Comparison of ENCODE assay signal across 16 mouse cellular contexts in genomic region chr4:41507998-41508397, GRCm38 (mm10). TPM values are rescaled to one million over a fixed set of nuclear protein-coding genes. Genes with fewer than 3 reads are reported as not detected.
A peak's percentile ranks its signal among the peaks of the same experiment; 100 is the strongest.
DNase-seq lines count a peak whose midpoint lies in the region; ATAC-seq and TF ChIP-seq lines count a peak whose summit lies in the region.
"Had no signal": no experiment of that assay in that cellular context is flagged by ENCODE, and none has a peak within 500 bp of the region (broad histone marks: within the 10 kb centered on the region; RNA-seq: fewer than 3 reads in every experiment).

No protein-coding gene starts in this region.

- no peak overlapping the region for H3K4me2 ChIP-seq in heart, embryonic 13.5 days
- peak overlapping the region; percentile 80; the same call in 1 of the 2 replicates for H3K4me2 ChIP-seq in hindbrain, embryonic 14.5 days (replicated peaks)
- peak overlapping the region; percentile 84; the same call in 1 of the 2 replicates for H3K4me2 ChIP-seq in midbrain, embryonic 16.5 days (ENCODE audit: low read length)

- intact Hi-C loops in left cerebral cortex, adult 2 months (cut with DNase I) = no loop called here

- H3K36me3 ChIP-seq in heart, embryonic 13.5 days = no peaks in the 10 kb centered on the region
- no peaks in the 10 kb centered on the region for H3K36me3 ChIP-seq in forebrain, embryonic 10.5 days (replicated peaks)
- no peaks in the 10 kb centered on the region for H3K36me3 ChIP-seq in hindbrain, embryonic 14.5 days (replicated peaks; ENCODE audit: control insufficient read depth, insufficient read depth)
- no peaks in the 10 kb centered on the region for H3K36me3 ChIP-seq in midbrain, embryonic 16.5 days (ENCODE audit: control insufficient read depth, insufficient read depth, low read length)
- H3K36me3 ChIP-seq: heart, embryonic 12.5 days had no signal

- peaks cover 18% of the 10 kb centered on the region for H3K4me1 ChIP-seq in heart, embryonic 13.5 days
- peaks cover 36% of the 10 kb centered on the region for H3K4me1 ChIP-seq in forebrain, embryonic 10.5 days
- H3K4me1 ChIP-seq in hindbrain, embryonic 14.5 days (replicated peaks; ENCODE audit: control insufficient read depth, insufficient read depth, low read length) = peaks cover 15% of the 10 kb centered on the region
- peaks cover 9% of the 10 kb centered on the region for H3K4me1 ChIP-seq in midbrain, embryonic 16.5 days (ENCODE audit: control insufficient read depth, insufficient read depth, low read length)

- ATAC-seq in heart, embryonic 13.5 days (ENCODE audit: extremely low read depth, insufficient number of reproducible peaks, low FRiP score, low TSS enrichment) = no peak
- ATAC-seq in hindbrain, embryonic 14.5 days (ENCODE audit: low FRiP score) = no peak
- ATAC-seq in midbrain, embryonic 16.5 days = no peak

- no peak overlapping the region for H3K4me3 ChIP-seq in heart, embryonic 13.5 days
- H3K4me3 ChIP-seq in forebrain, embryonic 10.5 days = peak overlapping the region; percentile 58; the same call in 1 of the 2 replicates
- H3K4me3 ChIP-seq in hindbrain, embryonic 14.5 days (replicated peaks; ENCODE audit: low read length) = no peak overlapping the region; the same call in 1 of the 2 replicates
- no peak overlapping the region for H3K4me3 ChIP-seq in midbrain, embryonic 16.5 days (ENCODE audit: low read depth, low read length)
- no peak overlapping the region for H3K4me3 ChIP-seq in left cerebral cortex, adult 2 months

- H3K27me3 ChIP-seq in heart, embryonic 13.5 days (replicated peaks) = peaks cover 67% of the 10 kb centered on the region
- H3K27me3 ChIP-seq in forebrain, embryonic 10.5 days (ENCODE audit: poor library complexity, severe bottlenecking) = peaks cover 65% of the 10 kb centered on the region
- H3K27me3 ChIP-seq in hindbrain, embryonic 14.5 days (ENCODE audit: control insufficient read depth, insufficient read depth, low read length) = peaks cover 3% of the 10 kb centered on the region; the same call in 1 of the 2 replicates
- H3K27me3 ChIP-seq in midbrain, embryonic 16.5 days (ENCODE audit: control insufficient read depth, insufficient read depth, low read depth, low read length) = no peaks in the 10 kb centered on the region

- WGBS in heart, embryonic 13.5 days = 42% methylated on average over 7 of the region's 7 CpGs
- 38% methylated on average over 7 of the region's 7 CpGs for WGBS in forebrain, embryonic 10.5 days
- WGBS in hindbrain, embryonic 14.5 days = 36% methylated on average over 7 of the region's 7 CpGs
- WGBS in midbrain, embryonic 16.5 days = 41% methylated on average over 7 of the region's 7 CpGs

- DNase-seq in heart, adult 8-10 months (ENCODE audit: low spot score) = no peak
- no peak for DNase-seq in forebrain, embryonic 10.5 days (ENCODE audit: extremely low spot score, low spot score)
- DNase-seq in hindbrain, embryonic 14.5 days (ENCODE audit: low spot score) = no peak
- no peak for DNase-seq in left cerebral cortex, adult 11 months (ENCODE audit: low spot score)
- DNase-seq in layer of hippocampus, postnatal 14 days (ENCODE audit: low spot score in 2 of 2) = no peak
- DNase-seq in left cerebral cortex, adult 2 months (ENCODE audit: extremely low spot score in 1 of 2, low spot score in 2 of 2) = no peak
- DNase-seq: adrenal gland, postnatal 25 days; cerebellum, postnatal 36 days; kidney, postnatal 25 days; layer of hippocampus, postnatal 36 days had no signal

- H3K9ac ChIP-seq in heart, embryonic 13.5 days = peak overlapping the region; percentile 79; the same call in 1 of the 2 replicates
- H3K9ac ChIP-seq in hindbrain, embryonic 14.5 days = no peak overlapping the region
- H3K9ac ChIP-seq in midbrain, embryonic 16.5 days (ENCODE audit: low read depth, low read length) = no peak overlapping the region

- no peak for TF ChIP-seq CTCF in left cerebral cortex, adult 2 months (IDR thresholded peaks at IDR 0.05)

- H3K27ac ChIP-seq in heart, embryonic 13.5 days (replicated peaks) = no peak overlapping the region
- no peak overlapping the region for H3K27ac ChIP-seq in forebrain, embryonic 10.5 days
- no peak overlapping the region for H3K27ac ChIP-seq in hindbrain, embryonic 14.5 days
- no peak overlapping the region for H3K27ac ChIP-seq in midbrain, embryonic 16.5 days (ENCODE audit: low read length)
- no peak overlapping the region for H3K27ac ChIP-seq in left cerebral cortex, adult 2 months

- no peaks in the 10 kb centered on the region for H3K9me3 ChIP-seq in heart, embryonic 13.5 days
- no peaks in the 10 kb centered on the region for H3K9me3 ChIP-seq in forebrain, embryonic 10.5 days
- H3K9me3 ChIP-seq in hindbrain, embryonic 14.5 days (ENCODE audit: control insufficient read depth, low read length) = no peaks in the 10 kb centered on the region
- no peaks in the 10 kb centered on the region for H3K9me3 ChIP-seq in midbrain, embryonic 16.5 days (replicated peaks; ENCODE audit: control insufficient read depth, low read length, poor library complexity, severe bottlenecking)
- H3K9me3 ChIP-seq: heart, embryonic 12.5 days had no signal

RNA-seq across cellular contexts. Expression of gene AI464131, which starts 5.1 kb away (rescaled TPM):
- polyA plus RNA-seq in heart, embryonic 13.5 days (2015; fragmentation: Nextera tagmentation; extraction: Ambion mirVana) = 2.0 and 2.2 TPM in 2 replicates
- 10 to 100 TPM; 12.6 to 16.0 (median 13.7) TPM for total RNA-seq in heart, adult 8-10 months (2022)
- 6.3 and 7.1 TPM in 2 replicates for polyA plus RNA-seq in forebrain, embryonic 10.5 days (2016; fragmentation: Nextera tagmentation; extraction: Ambion mirVana)
- polyA plus RNA-seq in hindbrain, embryonic 14.5 days (2014; fragmentation: Nextera tagmentation; extraction: Ambion mirVana) = 10.3 and 12.4 TPM in 2 replicates
- 7.4 and 11.6 TPM in 2 replicates for polyA plus RNA-seq in midbrain, embryonic 16.5 days (2015; fragmentation: Nextera tagmentation; extraction: Ambion mirVana)
- 10 to 100 TPM; 44.3 to 45.1 TPM for total RNA-seq in layer of hippocampus, postnatal 14 days (2021)
- 10 to 100 TPM; 27.1 to 28.1 TPM for total RNA-seq in left cerebral cortex, adult 2 months (2021)
- polyA plus RNA-seq: erythroblast, embryonic 14.5 days had no signal

RNA-seq across cellular contexts. Expression of gene 1110017D15Rik, which starts 9.1 kb away (rescaled TPM):
- polyA plus RNA-seq in heart, embryonic 13.5 days (2015; fragmentation: Nextera tagmentation; extraction: Ambion mirVana) = 0.44 TPM in 1 of 2 replicates, not detected in the other
- total RNA-seq in heart, adult 8-10 months (2022) = under 1 TPM in 1 of 4 experiments, not detected in 3; 0.41 TPM
- 3.8 and 6.1 TPM in 2 replicates for polyA plus RNA-seq in forebrain, embryonic 10.5 days (2016; fragmentation: Nextera tagmentation; extraction: Ambion mirVana)
- 19.5 and 24.2 TPM in 2 replicates for polyA plus RNA-seq in hindbrain, embryonic 14.5 days (2014; fragmentation: Nextera tagmentation; extraction: Ambion mirVana)
- 15.1 and 18.5 TPM in 2 replicates for polyA plus RNA-seq in midbrain, embryonic 16.5 days (2015; fragmentation: Nextera tagmentation; extraction: Ambion mirVana)
- 10 to 100 TPM in 1 of 2 experiments, 1 to 10 TPM in 1; 4.0 to 10.3 TPM for total RNA-seq in layer of hippocampus, postnatal 14 days (2021)
- 1 to 10 TPM; 5.2 to 6.1 TPM for total RNA-seq in left cerebral cortex, adult 2 months (2021)
- total RNA-seq: gastrocnemius, adult 18-20 months; liver, adult 2 months had no signal
- polyA plus RNA-seq: erythroblast, embryonic 14.5 days; heart, embryonic 12.5 days; liver, adult 2 months had no signal

RNA-seq across cellular contexts. Expression of gene Nudt2, which starts 43.0 kb away (rescaled TPM):
- polyA plus RNA-seq in heart, embryonic 13.5 days (2015; fragmentation: Nextera tagmentation; extraction: Ambion mirVana) = 39.6 and 43.1 TPM in 2 replicates
- total RNA-seq in heart, adult 8-10 months (2022) = 10 to 100 TPM; 32.9 to 48.6 (median 39.2) TPM
- 65.4 and 67.8 TPM in 2 replicates for polyA plus RNA-seq in forebrain, embryonic 10.5 days (2016; fragmentation: Nextera tagmentation; extraction: Ambion mirVana)
- polyA plus RNA-seq in hindbrain, embryonic 14.5 days (2014; fragmentation: Nextera tagmentation; extraction: Ambion mirVana) = 72.5 and 82.6 TPM in 2 replicates
- 70.6 and 80.8 TPM in 2 replicates for polyA plus RNA-seq in midbrain, embryonic 16.5 days (2015; fragmentation: Nextera tagmentation; extraction: Ambion mirVana)
- total RNA-seq in layer of hippocampus, postnatal 14 days (2021) = 10 to 100 TPM; 26.3 to 26.5 TPM
- 10 to 100 TPM; 25.3 to 28.2 TPM for total RNA-seq in left cerebral cortex, adult 2 months (2021)

RNA-seq across cellular contexts. Expression of gene Kif24, which starts 43.3 kb away (rescaled TPM):
- polyA plus RNA-seq in heart, embryonic 13.5 days (2015; fragmentation: Nextera tagmentation; extraction: Ambion mirVana) = 3.4 and 4.2 TPM in 2 replicates
- total RNA-seq in heart, adult 8-10 months (2022) = under 1 TPM; 0.22 to 0.63 (median 0.43) TPM
- 16.2 and 17.7 TPM in 2 replicates for polyA plus RNA-seq in forebrain, embryonic 10.5 days (2016; fragmentation: Nextera tagmentation; extraction: Ambion mirVana)
- 2.3 and 3.4 TPM in 2 replicates for polyA plus RNA-seq in hindbrain, embryonic 14.5 days (2014; fragmentation: Nextera tagmentation; extraction: Ambion mirVana)
- polyA plus RNA-seq in midbrain, embryonic 16.5 days (2015; fragmentation: Nextera tagmentation; extraction: Ambion mirVana) = 2.5 and 3.0 TPM in 2 replicates
- total RNA-seq in layer of hippocampus, postnatal 14 days (2021) = 1 to 10 TPM; 1.5 to 1.6 TPM
- total RNA-seq in left cerebral cortex, adult 2 months (2021) = 1 to 10 TPM; 1.4 to 1.9 TPM
